ENCODE assay signal across 10 mouse cellular contexts in the genomic region with DNA sequence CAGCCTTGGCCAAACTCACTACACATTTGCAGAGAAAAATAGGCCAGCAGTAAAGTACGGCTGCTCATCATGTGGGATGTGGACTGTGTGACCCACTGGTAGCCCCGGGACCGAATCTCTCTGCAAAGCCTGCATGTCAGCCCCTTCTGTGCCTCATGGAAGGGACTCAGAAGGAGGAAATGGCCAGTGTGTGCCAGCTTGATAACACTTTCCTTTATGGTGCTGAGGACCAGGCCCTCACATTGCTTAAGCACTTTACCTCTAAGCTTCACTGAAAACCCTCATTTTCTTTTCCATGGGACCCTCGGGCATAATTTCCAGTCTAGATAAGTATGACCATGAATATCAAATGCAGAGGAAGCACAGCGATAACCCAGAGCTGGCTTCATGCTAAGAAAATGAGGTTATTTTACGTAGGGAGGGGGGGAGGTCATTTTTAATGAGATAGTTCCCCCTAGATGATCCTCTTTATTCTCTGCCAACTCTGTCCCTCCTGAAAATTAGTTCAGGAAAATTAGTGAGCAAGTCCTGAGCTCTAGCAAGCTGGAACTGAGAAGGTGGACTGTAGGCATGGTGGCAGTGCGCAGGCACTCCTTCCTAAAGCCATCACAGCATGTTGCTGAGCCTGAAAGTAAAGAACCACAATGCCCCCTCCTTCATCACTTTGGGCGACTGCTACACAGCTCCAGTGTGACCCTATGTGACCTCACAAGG.
DNase-seq lines count a peak whose midpoint lies in the region; ATAC-seq and TF ChIP-seq lines count a peak whose summit lies in the region.
"Had no signal": no experiment of that assay in that cellular context is flagged by ENCODE, and none has a peak within 500 bp of the region (broad histone marks: within the 10 kb centered on the region; RNA-seq: fewer than 3 reads in every experiment).

No protein-coding gene starts in this region.

- no peak for TF ChIP-seq CTCF in forebrain, postnatal 0 days (IDR thresholded peaks at IDR 0.05; ENCODE audit: low read depth)

- intact Hi-C loops in heart, postnatal 14 days (cut with DNase I): no loop called here

- no peaks in the 10 kb centered on the region for H3K36me3 ChIP-seq in midbrain, embryonic 10.5 days
- H3K36me3 ChIP-seq in midbrain, embryonic 11.5 days (ENCODE audit: control insufficient read depth, insufficient read depth, low read length): no peaks in the 10 kb centered on the region
- H3K36me3 ChIP-seq in limb, embryonic 12.5 days: no peaks in the 10 kb centered on the region
- H3K36me3 ChIP-seq in forebrain, postnatal 0 days (ENCODE audit: insufficient read depth): no peaks in the 10 kb centered on the region

- no peak overlapping the region for H3K9ac ChIP-seq in midbrain, embryonic 11.5 days (ENCODE audit: low read length)
- H3K9ac ChIP-seq in limb, embryonic 12.5 days (replicated peaks): 0 out of 2 replicates have a peak overlapping the region, but pooled peaks have one; percentile 37
- H3K9ac ChIP-seq in forebrain, postnatal 0 days: no peak overlapping the region

- no peak for ATAC-seq in midbrain, embryonic 11.5 days (ENCODE audit: low FRiP score)
- ATAC-seq in limb, embryonic 12.5 days (ENCODE audit: insufficient number of reproducible peaks, insufficient read depth, low FRiP score, low TSS enrichment, low read depth): no peak
- no peak for ATAC-seq in erythroblast, adult 5-6 weeks (replicated peaks; ENCODE audit: low FRiP score, poor library complexity, severe bottlenecking)
- no peak for ATAC-seq in forebrain, postnatal 0 days

- H3K4me2 ChIP-seq in midbrain, embryonic 11.5 days: no peak overlapping the region
- H3K4me2 ChIP-seq in limb, embryonic 12.5 days: no peak overlapping the region
- H3K4me2 ChIP-seq in forebrain, postnatal 0 days (ENCODE audit: low read depth): no peak overlapping the region

- no peaks in the 10 kb centered on the region for H3K27me3 ChIP-seq in midbrain, embryonic 10.5 days (ENCODE audit: low read depth, poor library complexity, severe bottlenecking)
- H3K27me3 ChIP-seq in midbrain, embryonic 11.5 days (ENCODE audit: control insufficient read depth, insufficient read depth, low read length): no peaks in the 10 kb centered on the region
- H3K27me3 ChIP-seq in limb, embryonic 12.5 days: no peaks in the 10 kb centered on the region
- no peaks in the 10 kb centered on the region for H3K27me3 ChIP-seq in forebrain, postnatal 0 days (ENCODE audit: insufficient read depth, low read length)

- no peaks in the 10 kb centered on the region for H3K9me3 ChIP-seq in midbrain, embryonic 10.5 days (replicated peaks)
- no peaks in the 10 kb centered on the region for H3K9me3 ChIP-seq in midbrain, embryonic 11.5 days (ENCODE audit: control insufficient read depth, low read length)
- no peaks in the 10 kb centered on the region for H3K9me3 ChIP-seq in limb, embryonic 12.5 days
- H3K9me3 ChIP-seq in forebrain, postnatal 0 days (ENCODE audit: low read length): no peaks in the 10 kb centered on the region

- DNase-seq in heart, adult 11 months: peak; percentile 70
- DNase-seq in heart, postnatal 14 days: no peak
- no peak for DNase-seq in midbrain, embryonic 10.5 days (ENCODE audit: low spot score)
- no peak for DNase-seq in midbrain, embryonic 11.5 days (ENCODE audit: low spot score, missing footprints)
- peak; percentile 16 for DNase-seq in retina, postnatal 1 day
- no peak for DNase-seq in forebrain, postnatal 0 days
- DNase-seq: B cell, adult 2 months; cerebellum, postnatal 36 days had no signal

- H3K4me1 ChIP-seq in midbrain, embryonic 10.5 days: peaks cover 35% of the 10 kb centered on the region
- H3K4me1 ChIP-seq in midbrain, embryonic 11.5 days (ENCODE audit: control insufficient read depth, insufficient read depth, low read length): peaks cover 2% of the 10 kb centered on the region; the same call in 1 of the 2 replicates
- peaks cover 78% of the 10 kb centered on the region for H3K4me1 ChIP-seq in limb, embryonic 12.5 days (replicated peaks)
- no peaks in the 10 kb centered on the region; the same call in 1 of the 2 replicates for H3K4me1 ChIP-seq in forebrain, postnatal 0 days (ENCODE audit: insufficient read depth)

- H3K27ac ChIP-seq in midbrain, embryonic 10.5 days (replicated peaks): peak overlapping the region; percentile 61
- H3K27ac ChIP-seq in midbrain, embryonic 11.5 days (ENCODE audit: low read depth, low read length): no peak overlapping the region
- H3K27ac ChIP-seq in limb, embryonic 12.5 days: peak overlapping the region; percentile 81
- no peak overlapping the region for H3K27ac ChIP-seq in forebrain, postnatal 0 days (ENCODE audit: low read depth, low read length)

- no peak overlapping the region for H3K4me3 ChIP-seq in midbrain, embryonic 10.5 days
- no peak overlapping the region for H3K4me3 ChIP-seq in midbrain, embryonic 11.5 days (ENCODE audit: low read depth, low read length)
- no peak overlapping the region for H3K4me3 ChIP-seq in limb, embryonic 12.5 days (replicated peaks)
- no peak overlapping the region for H3K4me3 ChIP-seq in forebrain, postnatal 0 days (ENCODE audit: low read depth, low read length)

- WGBS in midbrain, embryonic 10.5 days: 80% methylated on average over 8 of the region's 8 CpGs
- WGBS in midbrain, embryonic 11.5 days: 72% methylated on average over 8 of the region's 8 CpGs
- 56% methylated on average over 8 of the region's 8 CpGs for whole genome bisulfite sequencing in limb, embryonic 12.5 days
- 61% methylated on average over 8 of the region's 8 CpGs for WGBS in forebrain, postnatal 0 days

Comparison
In these comparisons a context has a peak if more than half of its experiments do, and no peak if none do; other contexts are left out.
1. DNase-seq: peak in heart, adult 11 months (single experiment) and retina, postnatal 1 day (single experiment); none in heart, postnatal 14 days (0 of 2), midbrain, embryonic 10.5 days (single experiment), midbrain, embryonic 11.5 days (single experiment) and forebrain, postnatal 0 days (single experiment).
2. H3K27ac ChIP-seq: peak in midbrain, embryonic 10.5 days (single experiment) and limb, embryonic 12.5 days (single experiment); none in midbrain, embryonic 11.5 days (single experiment) and forebrain, postnatal 0 days (single experiment).